Mouse (Mus musculus) left cerebral cortex, adult 9 months (tissue): ENCODE measurements around the gene Zfp991.
"Not testable (repeated sequence)": the region's sequence is repeated elsewhere in the genome, so short reads cannot be mapped to it uniquely, and the experiment has no call there.

Experiments
- DNase-seq, 2 experiments: peaks; one replicate each; pipeline ENCODE4 v3.0.0; 2022; ENCODE audit warnings: low spot score in 2 of 2

Gene Zfp991

GRCm38 (mm10) chr4:147131837-147132459, at the start of gene Zfp991:
Gene Zfp991, plus strand, starts transcription at chr4:147132038.
- DNase-seq = not testable (repeated sequence)

GRCm38 (mm10) chr4:147095641-147096040, 36.2 kb upstream of the Zfp991 start:
- DNase-seq = not testable (repeated sequence)

DNA sequence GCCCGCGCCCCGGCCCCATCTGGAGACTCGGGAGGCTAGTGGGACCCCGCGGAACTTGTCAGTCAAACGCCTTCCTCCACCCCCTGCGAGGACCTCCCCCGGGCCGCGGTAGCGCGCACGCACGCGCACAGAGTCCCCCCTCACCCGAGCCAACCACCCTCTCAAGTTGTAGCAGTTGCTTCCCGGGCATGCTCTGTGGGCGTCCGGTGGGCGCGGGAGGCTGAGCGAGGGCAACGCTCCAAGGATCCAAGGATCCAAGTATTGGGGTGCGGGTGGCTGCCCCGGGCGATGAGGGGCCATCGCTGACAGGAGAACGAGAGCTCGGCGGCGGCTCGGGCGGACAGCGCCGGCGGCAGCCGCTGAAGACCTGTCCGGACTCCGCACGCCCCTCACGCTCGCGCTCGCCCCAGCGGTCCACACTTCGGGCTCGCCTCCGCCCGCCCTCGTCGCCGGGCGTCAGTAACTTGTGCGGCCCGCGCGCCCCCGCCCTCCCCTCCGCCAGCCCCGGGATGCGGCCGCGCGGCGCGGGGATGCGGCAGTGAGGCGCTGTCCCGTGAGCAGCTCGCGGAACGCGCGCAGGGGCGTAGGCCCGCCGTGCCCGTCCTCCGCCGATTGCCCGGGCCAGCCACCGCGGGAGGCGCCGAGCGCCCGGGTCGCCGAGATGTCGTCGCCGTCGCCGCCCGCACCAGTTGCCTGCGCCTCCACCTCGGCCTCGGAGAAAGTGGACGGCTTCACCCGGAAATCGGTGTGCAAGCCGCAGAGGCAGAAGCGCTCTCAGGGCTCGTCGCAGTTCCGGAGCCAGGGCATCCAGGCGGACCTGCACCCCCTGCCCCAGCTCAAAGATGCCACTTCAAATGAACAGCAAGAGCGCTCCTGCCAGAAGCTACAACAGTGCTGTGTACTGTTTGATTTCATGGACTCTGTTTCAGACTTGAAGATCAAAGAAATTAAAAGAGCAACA, 29.9 kb upstream of the Zfp991 start:
- DNase-seq = not testable (repeated sequence)

DNA sequence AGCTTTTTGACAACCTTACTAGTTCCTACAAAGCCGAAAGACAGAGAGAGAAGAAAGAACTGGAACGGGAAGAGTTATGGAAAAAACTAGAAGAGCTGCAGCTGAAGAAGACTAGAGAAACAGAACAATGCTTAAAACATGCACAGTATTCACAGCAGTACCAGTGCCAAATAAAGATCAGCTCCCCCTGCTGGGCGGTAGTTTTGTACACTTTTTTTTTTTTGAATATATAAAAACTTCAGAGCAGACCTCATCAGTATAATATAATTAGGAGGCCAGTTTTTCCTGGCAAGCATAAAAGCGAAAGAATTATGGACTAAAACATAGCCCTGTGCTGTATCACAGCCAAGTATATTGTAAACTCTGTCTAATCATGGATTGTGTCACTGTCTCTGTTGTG, 28.0 kb upstream of the Zfp991 start:
- DNase-seq = peak in 1 of 2 experiments; percentile 6

DNA sequence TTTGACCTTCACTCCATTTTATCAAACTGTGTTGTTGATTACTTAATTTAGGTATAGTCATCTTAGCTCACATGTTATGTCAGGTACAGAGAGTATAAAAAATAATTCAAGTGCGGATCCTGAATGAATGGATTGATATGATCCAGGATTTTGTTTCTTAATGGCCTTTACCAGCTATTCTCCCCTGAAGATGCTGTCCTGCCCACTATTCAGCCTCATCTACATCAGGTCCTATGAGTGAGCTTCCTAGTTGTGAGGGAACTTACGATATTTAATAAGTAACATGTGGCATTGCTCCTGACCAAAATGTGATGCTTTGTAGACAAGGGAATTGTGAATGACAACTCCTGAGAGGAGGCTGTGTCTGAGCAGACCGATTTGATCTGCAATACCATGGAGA, 14.0 kb upstream of the Zfp991 start:
- not testable (repeated sequence) for DNase-seq

GRCm38 (mm10) chr4:147122286-147122685, 9.6 kb upstream of the Zfp991 start:
- not testable (repeated sequence) for DNase-seq

GRCm38 (mm10) chr4:147123797-147124196, 8.0 kb upstream of the Zfp991 start:
- DNase-seq = not testable (repeated sequence)

DNA sequence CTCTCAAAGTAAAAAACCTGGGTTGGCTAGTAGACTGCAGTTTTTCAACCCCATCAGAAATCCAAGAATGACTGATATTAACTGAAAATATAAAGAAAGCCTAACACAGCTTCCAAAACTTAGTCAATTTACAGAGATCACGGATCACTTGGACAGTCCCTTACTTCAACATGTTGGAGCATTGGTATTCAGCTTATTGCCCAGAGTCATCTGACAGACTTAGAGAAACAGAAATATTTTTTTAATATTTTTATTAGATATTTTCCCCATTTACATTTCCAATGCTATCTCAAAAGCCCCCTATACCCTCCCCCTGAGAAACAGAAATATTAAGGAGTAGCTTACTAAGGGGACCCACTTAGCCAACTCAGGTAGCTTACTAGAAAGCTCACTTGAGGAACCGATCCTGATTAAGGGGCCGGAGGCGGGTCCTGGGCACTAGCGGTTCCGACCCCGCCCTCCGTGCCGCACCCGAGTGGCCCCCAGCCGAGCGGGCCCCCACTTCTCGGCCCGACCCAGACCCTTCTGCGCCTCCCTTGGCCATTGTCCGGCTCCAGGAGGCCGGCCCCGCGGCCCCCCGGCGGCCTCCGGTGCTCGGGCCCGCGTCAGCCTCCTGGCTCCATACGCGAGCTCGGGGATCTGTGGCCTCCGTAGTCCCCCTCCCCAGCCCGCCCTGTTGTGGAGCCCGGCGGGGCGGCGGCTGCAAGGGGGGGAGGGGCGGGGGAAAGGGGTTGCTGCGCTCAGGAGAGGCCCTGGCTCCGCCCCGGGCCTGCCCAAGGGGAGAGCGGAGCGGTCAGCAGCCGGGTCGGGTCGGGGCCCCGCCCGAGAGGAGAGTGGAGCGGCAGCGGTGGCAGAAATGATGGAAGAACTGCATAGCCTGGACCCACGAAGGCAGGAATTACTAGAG, 7.2 kb upstream of the Zfp991 start:
- not testable (repeated sequence) for DNase-seq

DNA sequence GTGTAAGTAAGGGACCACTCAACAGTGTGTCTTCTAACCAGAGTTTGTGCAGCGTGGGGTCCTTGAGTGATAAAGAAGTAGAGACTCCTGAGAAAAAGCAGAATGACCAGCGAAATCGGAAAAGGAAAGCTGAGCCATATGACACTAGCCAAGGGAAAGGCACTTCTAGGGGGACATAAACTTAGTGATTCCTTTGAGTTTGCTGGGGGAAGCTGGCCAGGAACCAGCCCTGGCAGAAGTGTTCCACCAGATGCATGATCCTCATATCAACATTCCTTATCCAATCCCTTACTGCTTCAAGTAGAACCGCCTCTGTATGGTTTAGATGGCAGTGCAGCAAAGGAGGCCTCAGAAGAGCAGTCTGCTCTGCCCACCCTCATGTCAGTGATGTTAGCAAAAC, 6.5 kb upstream of the Zfp991 start:
- DNase-seq = not testable (repeated sequence)

- not testable (repeated sequence) for DNase-seq
Measured at GRCm38 (mm10) chr4:147125870-147126269, 6.0 kb upstream of the Zfp991 start.

- DNase-seq = not testable (repeated sequence)
Measured at GRCm38 (mm10) chr4:147126435-147126834, 5.4 kb upstream of the Zfp991 start.

- DNase-seq = not testable (repeated sequence)
Measured at GRCm38 (mm10) chr4:147127137-147127536, 4.7 kb upstream of the Zfp991 start.

DNA sequence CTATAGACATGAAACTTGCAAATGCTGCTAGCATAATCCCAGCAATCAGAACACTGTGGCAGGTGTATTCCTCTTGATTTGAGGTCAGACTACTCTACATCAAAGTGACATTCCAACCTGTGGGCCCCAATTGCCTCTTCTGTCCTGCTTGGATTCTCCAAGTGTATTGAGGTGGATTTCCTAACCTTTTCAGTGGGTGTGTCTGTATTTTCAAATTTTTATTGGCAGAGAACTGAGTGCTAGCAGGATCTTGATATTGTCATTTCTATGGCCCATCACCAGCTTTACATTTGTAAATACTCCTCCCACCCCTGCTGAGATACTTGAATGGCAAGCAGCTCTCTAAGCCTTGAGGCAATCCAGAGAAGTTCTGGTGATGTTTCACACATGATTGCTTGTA, 3.7 kb upstream of the Zfp991 start:
- not testable (repeated sequence) for DNase-seq

DNA sequence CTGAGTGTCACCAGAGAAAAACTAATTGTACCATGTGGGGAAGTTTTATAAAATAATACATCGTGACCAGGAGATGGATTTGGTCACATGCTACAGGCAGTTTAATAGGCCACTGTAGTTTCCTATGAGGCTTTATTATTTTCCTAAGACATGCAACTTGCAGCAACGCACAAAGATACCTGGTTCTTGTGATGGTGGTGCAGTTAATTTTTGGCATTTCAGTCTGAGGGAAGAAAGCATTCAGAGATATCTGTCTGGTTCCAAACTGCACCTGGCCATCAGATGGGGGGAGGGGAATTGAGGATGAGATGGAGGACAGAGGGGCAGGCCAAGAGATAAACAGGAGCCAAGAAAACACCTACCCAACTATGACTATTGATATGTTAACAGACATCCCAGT, 1.8 kb downstream of the Zfp991 start:
- DNase-seq = not testable (repeated sequence)

GRCm38 (mm10) chr4:147141757-147142156, 9.9 kb downstream of the Zfp991 start:
- not testable (repeated sequence) for DNase-seq

- DNase-seq = not testable (repeated sequence)
Measured at GRCm38 (mm10) chr4:147165282-147165681, 33.4 kb downstream of the Zfp991 start.

DNA sequence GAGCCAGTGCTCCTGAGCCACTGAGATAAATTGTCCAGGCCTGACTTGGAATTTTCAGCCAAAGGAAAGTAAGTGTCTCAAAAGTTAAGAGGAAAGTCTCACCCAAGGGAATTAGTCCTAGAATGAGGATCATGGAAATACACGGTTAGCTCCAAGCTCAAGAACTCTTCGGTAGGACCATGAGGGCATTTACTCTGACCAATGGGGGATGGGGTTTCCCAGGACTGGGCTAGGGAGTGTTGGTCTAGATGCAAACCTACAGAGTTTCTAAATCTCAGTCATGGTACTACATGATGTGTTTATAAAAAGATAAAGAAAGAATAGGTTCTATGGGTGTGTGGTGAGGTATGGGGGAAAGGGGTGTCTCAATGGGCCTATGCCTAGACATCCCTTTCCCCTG, 38.7 kb downstream of the Zfp991 start:
- not testable (repeated sequence) for DNase-seq

DNA sequence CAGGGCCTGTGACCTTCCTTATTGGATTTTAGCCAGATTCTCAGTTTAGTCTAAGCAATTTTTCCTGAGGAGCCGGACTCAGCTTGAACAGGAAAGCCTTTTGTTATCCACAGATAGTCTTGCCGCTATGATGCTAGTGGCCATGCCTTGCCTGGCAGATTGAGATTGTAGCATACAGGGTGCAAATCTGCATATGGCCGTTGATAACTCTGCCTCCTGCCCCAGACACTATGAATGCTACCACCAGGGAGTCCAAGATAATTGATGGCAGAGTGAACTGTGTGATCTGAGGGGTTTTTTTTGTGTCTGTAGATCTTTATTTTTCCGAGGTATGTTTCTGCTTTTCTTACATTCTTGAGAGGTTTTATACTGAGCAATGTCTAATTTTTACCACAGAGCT, 39.7 kb downstream of the Zfp991 start:
- DNase-seq = not testable (repeated sequence)

DNA sequence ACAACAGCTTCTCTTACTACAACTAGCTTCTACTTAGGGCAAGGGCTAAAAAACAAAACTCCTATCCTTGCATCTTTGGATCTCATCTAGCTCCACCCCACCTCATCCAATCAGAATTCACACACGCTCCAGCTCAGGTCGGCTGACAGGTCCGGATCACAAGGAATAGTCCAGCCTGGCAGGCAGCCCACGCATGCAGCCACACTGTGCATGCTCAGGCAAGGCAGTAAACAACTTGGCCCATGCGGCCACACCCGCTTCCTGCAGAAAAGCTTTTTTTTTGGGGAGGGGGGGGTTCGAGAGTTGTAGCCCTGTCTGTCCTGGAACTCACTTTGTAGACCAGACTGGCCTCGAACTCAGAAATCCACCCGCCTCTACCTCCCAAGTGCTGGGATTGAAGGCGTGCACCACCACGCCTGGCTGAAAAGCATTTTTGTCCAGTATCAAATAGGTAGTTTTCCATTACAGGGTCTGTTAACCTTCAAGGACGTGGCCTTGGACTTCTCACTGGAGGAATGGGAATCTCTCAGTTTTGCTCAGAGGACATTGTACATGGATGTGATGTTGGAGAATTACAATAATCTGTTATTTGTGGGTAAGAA, 44.5 kb downstream of the Zfp991 start:
- DNase-seq = not testable (repeated sequence)

GRCm38 (mm10) chr4:147181141-147181685, 49.4 kb downstream of the Zfp991 start:
- not testable (repeated sequence) for DNase-seq
